Mouse (Mus musculus): ENCODE measurements around the gene Npcd.
A peak's percentile ranks its signal among the peaks of the same experiment; 100 is the strongest.

Npcd gene

DNA sequence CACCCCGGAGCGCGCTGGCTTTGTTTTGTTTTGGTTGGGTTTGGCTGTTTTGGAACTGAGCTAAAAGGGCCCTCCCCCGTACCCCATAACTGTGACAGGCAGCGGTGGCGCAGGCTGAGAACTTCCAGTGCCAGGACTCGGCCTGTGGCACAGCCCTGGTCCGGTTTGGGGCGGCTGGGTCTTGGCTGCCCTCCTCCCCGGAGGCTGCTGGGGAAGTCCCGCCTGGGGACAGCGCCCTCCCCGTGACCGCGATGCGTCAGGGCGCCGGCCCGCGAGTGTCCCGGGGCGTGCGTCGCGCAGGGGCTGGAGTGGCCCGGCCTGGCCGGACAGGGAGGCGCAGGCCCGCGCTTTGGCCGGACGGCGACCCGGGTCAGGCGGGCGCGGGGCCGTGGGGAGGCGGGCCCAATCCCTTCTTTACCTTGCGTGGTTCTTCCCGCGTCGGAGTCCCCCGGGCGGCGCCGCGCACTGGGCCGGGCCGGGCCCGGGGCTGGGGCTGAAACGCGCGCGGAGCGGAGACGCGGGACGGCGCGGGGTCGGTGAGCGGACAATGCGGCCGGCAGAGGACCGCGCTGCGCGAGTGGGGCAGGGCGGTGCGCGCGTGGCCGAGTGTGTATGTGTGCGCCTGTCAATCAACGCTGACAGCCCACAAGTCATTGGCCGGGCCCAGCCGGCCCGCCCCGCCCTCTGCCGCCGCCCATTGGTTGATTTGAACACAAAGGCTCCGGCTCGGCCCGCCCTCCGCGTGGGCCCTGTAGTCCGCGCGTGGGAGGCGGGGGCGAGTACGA, 91.9 kb downstream of the Npcd start, which contains the start of gene Sun2:
TSS of gene Sun2 (minus strand) at position 616 of the 785 bp plus-strand sequence.
- peak; percentile 85 to 90 for DNase-seq (ENCODE audit: low spot score in 2 of 2)

- no peak for DNase-seq (ENCODE audit: low spot score in 2 of 2)
Measured at GRCm38 (mm10) chr15:79741173-79741858, 92.7 kb downstream of the Npcd start.

DNA sequence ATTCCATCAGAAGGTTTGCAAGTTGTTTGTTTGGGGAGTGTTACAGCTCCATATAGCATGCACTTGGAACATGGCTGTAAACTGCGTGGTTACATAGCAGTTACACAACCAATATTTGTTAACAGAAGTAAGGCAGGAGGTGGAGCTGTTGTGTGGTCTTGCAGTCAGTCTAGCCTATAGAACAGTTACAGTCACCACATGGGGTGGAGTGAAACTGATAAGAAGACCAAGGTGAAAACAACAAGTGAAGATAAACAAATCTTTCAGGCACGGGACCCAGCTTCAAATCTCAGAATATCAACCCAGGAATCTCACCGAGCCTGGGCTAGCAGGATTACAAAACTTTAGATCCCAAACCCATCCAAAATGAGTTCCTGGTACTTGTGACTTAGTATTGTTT, 93.3 kb downstream of the Npcd start:
- no peak for DNase-seq (ENCODE audit: low spot score in 2 of 2)
